ENCODE assay signal across 1 mouse cellular context in the genomic region with DNA sequence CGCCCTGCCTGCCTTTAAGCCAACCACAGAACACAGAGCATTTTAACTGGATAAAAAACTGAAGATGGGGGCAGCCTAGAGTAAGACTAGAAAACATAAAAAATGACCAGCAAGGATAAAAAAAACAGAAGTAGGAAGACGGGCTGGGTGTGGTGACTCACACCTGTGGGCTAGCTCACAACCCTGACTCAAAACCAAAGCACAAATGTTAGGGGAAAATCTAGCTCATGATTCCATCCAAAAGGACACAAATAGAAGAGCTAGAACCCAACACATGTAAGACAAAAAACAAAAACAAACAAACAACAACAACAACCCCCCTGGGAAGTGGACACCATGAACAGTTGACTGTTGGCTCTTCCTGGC.
TF ChIP-seq lines count a peak whose summit lies in the region.

No protein-coding gene starts in this region.

TF ChIP-seq in CH12.LX, 34 proteins besides CTCF, POLR2A, EP300 and RAD21 (continued from another document):
- TF ChIP-seq MAX (IDR thresholded peaks at IDR 0.05; ENCODE audit: low read length) (no peak), USF2 (conservative IDR thresholded peaks at IDR 0.05; ENCODE audit: low read depth, low read length) (no peak), UBTF (IDR thresholded peaks at IDR 0.05; ENCODE audit: low read depth, low read length) (no peak), ELF1 (IDR thresholded peaks at IDR 0.05; ENCODE audit: low read depth, low read length) (peak; percentile 13; the same call in 1 of the 2 replicates), MEF2A (IDR thresholded peaks at IDR 0.05; ENCODE audit: borderline replicate concordance, low read depth, low read length) (peak; percentile 68), USF1 (IDR thresholded peaks at IDR 0.05; ENCODE audit: low read depth, low read length) (no peak)
